Mouse (Mus musculus): ENCODE data around the gene Ctrc. TPM values are rescaled to one million over a fixed set of nuclear protein-coding genes. Genes with fewer than 3 reads are reported as not detected.

Gene Ctrc
- total RNA-seq (2015; ENCODE audit: low replicate concordance), result not detected in 2 replicates
- not detected in 2 replicates for total RNA-seq (2017; ENCODE audit: low replicate concordance)

GRCm38 (mm10) chr4:141845999-141846398, at the start of gene Ctrc:
Gene Ctrc, minus strand, starts transcription at chr4:141846359.
- no peak for ATAC-seq (replicated peaks; ENCODE audit: low FRiP score, poor library complexity, severe bottlenecking)

GRCm38 (mm10) chr4:141895772-141896171, 49.6 kb upstream of the Ctrc start:
- no peak for ATAC-seq (replicated peaks; ENCODE audit: low FRiP score, poor library complexity, severe bottlenecking)

DNA sequence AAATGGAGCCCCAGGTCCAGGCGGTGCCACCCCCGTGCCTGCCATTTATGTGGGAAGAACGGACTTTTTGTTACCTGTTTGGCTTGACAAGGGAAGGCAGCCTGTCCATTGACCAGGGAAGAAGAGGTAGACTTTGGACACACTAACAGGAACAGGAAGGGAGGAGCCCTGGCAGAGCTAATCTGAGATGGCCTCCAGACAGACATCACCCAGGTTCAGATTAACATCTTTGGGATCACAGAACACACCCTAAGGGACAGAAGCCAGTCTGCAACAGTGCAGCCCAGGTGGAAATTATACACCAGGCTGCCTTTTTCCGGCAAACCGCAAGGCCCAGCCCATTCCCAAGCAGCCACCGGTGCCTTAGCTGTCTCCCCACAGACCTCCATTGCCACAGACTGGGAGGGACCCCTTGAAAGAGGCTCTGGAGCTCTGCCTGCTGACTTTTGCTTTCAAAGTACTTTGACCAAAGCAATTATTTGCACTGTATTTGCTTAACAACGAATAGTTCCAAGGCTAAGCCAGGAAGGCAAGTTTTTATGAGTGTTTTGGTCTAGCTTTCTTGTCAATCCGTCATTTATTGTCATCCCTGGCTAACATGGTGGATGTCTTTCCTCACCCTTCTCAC, 47.1 kb upstream of the Ctrc start:
- no peak for ATAC-seq (replicated peaks; ENCODE audit: low FRiP score, poor library complexity, severe bottlenecking)

GRCm38 (mm10) chr4:141886385-141886968, 40.3 kb upstream of the Ctrc start:
- ATAC-seq (replicated peaks; ENCODE audit: low FRiP score, poor library complexity, severe bottlenecking), result no peak

DNA sequence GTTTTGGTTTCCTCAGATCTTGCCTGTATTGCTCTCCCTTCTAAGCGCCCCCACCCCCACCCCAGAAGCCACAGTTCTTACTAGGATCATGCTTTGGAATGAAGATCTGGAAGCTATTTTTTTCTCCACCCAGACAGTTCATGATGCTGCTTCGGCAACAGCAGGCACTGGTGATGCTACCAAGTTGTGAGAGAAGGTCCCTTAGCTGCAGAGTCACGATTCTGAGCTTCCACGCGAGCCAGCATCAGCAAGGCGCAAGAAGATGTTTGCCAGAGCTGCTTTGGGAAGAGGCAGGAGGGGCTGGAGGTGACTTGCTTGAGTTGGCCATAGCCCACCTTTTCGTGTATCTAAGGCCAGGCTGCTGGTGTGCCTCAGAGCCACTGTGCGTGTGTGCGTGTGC, 39.3 kb upstream of the Ctrc start:
- no peak for ATAC-seq (replicated peaks; ENCODE audit: low FRiP score, poor library complexity, severe bottlenecking)

DNA sequence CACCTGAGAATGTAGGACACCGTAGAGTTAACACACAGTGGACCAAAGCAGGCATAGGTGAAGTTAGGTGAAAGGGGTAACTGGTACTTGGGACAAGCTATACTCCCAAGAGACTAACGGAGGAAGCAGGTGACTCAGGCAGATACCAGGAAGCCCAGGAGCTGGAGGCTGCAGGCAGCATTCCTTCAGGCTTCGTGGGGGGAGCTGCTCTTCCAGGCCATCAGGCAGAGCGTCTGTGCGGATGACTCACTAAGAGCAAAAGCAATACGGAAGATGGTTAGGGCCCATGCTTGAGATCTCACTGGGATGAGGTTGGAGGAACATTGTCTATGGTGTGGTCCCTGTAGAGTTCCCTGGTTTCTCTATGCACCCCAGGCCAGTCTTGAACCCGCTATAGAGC, 36.7 kb upstream of the Ctrc start:
- ATAC-seq (replicated peaks; ENCODE audit: low FRiP score, poor library complexity, severe bottlenecking), result no peak

- ATAC-seq (replicated peaks; ENCODE audit: low FRiP score, poor library complexity, severe bottlenecking), result no peak
These were observed 35.8 kb upstream of the Ctrc start for GRCm38 (mm10) chr4:141881950-141882349.

DNA sequence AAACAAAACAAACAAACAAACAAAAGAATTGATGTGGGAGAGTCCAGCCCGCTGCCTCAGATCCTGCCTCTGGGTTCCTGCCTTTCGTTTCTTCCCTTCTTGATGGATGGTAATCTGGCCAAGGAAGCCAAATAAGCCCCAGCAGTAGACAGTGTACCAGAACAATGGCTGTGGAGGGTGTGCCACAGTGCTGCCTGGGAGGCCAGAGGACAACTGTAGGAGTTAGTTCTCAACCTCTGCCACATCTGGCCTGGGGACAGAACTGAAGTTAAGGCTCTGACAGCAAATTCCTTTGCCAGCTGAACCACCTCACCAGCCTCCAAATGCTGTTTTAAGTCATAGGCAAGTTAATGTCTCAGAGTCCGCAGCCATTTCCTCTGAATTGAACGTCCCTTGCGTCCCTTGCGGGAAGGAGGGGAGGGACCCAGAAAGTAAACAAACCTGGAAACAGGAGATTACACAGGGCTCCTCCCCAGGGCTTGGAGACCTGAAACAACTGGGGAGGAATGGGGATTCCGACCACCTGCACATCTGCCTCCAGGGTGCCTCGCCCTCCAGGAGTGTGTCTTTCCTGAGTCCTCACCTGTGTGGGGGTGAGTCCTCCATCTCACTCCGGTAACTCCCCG, 35.2 kb upstream of the Ctrc start:
- ATAC-seq (replicated peaks; ENCODE audit: low FRiP score, poor library complexity, severe bottlenecking), result no peak

- no peak for ATAC-seq (replicated peaks; ENCODE audit: low FRiP score, poor library complexity, severe bottlenecking)
These were observed 33.7 kb upstream of the Ctrc start for GRCm38 (mm10) chr4:141879875-141880274.

GRCm38 (mm10) chr4:141879074-141879473, 32.9 kb upstream of the Ctrc start:
- ATAC-seq (replicated peaks; ENCODE audit: low FRiP score, poor library complexity, severe bottlenecking), result no peak

DNA sequence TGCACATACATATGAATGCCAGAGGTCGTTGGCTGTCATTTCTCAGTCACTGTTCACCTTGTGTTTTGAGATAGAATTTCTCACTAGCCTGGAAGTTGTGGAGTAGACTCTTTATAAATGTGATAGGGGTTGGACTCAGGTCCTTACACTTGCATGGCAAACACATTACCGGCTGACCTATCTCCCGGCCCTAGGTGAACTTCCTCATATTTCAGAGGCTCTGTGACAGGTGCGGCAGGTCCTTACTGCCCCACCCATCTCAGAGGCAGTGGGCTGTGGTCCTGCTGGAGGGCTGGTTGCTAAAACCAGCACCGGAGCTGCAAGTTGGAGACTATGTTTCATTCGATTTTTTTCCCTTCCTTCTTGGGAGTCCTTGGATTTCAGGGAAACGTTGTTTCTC, 32.5 kb upstream of the Ctrc start:
- ATAC-seq (replicated peaks; ENCODE audit: low FRiP score, poor library complexity, severe bottlenecking), result no peak

GRCm38 (mm10) chr4:141875481-141876108, 29.4 kb upstream of the Ctrc start:
- peak; percentile 2; the same call in 1 of the 2 replicates for ATAC-seq (replicated peaks; ENCODE audit: low FRiP score, poor library complexity, severe bottlenecking)

GRCm38 (mm10) chr4:141874601-141875460, 28.7 kb upstream of the Ctrc start, which contains the start of gene Efhd2:
Gene Efhd2, minus strand, starts transcription at chr4:141874920.
- ATAC-seq (replicated peaks; ENCODE audit: low FRiP score, poor library complexity, severe bottlenecking), result peak; percentile 86

DNA sequence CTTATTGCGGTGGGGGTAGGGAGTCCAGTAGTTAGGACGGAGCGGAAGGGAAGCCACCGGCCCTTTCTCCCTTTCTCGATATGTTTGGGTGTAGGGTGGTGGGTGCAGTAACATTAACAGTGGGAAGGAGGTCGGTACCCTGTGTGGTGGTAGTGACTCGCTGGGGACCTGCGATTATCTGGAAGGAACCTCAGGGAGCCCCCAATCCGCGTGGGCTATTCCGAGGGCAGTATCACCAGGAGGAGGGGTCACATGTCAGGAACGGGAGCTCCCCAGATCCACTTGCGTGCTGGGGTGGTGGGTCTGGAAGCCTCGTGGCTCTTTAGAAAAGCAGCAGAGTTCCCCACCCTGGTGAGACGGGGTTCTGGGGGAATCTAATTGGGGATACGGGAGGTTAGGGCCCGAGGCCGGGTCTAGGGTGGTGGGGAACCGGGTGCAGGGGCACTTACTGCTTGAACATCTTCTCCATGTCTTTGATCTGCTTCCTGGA, 28.0 kb upstream of the Ctrc start:
- no peak for ATAC-seq (replicated peaks; ENCODE audit: low FRiP score, poor library complexity, severe bottlenecking)

GRCm38 (mm10) chr4:141872977-141873376, 26.8 kb upstream of the Ctrc start:
- ATAC-seq (replicated peaks; ENCODE audit: low FRiP score, poor library complexity, severe bottlenecking), result no peak

- no peak for ATAC-seq (replicated peaks; ENCODE audit: low FRiP score, poor library complexity, severe bottlenecking)
These were observed 25.8 kb upstream of the Ctrc start for GRCm38 (mm10) chr4:141871909-141872308.

GRCm38 (mm10) chr4:141871333-141871725, 25.2 kb upstream of the Ctrc start:
- no peak for ATAC-seq (replicated peaks; ENCODE audit: low FRiP score, poor library complexity, severe bottlenecking)

DNA sequence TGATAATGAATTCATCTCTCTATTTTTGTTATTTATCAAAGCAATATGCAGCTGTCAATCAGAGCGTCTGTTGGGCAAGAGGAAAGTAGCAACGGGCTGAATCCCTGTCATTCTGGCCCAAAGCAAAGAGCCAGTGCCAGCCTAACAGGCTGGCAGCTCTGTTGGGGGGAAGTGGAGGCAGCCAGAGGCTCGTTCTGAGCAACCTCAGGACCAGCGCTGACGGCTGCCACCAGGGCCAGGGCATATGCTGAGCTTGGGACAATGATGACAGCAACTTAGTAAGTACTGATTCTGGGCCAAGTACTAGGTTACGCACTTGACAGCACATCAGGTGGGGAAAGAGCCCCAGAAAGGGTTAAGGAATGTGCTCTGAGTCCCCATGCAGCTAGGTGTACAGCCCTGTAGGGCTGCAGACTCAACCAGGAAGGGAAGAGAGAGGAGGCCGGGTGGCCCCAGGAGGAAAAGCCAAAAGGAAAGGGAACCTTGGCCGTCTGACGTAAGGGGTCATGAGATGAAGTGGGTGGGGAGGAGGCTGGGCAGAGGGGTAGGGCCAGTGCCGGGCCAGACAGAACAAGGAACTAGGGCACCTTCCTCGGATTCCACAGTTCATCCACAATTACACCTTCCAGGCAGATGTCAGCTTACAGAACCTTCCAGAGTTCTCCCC, 24.6 kb upstream of the Ctrc start:
- ATAC-seq (replicated peaks; ENCODE audit: low FRiP score, poor library complexity, severe bottlenecking), result no peak
